Mouse (Mus musculus): ENCODE data around the gene Gm20852.
"Not testable (repeated sequence)": the region's sequence is repeated elsewhere in the genome, so short reads cannot be mapped to it uniquely, and the experiment has no call there.

Gene Gm20852

DNA sequence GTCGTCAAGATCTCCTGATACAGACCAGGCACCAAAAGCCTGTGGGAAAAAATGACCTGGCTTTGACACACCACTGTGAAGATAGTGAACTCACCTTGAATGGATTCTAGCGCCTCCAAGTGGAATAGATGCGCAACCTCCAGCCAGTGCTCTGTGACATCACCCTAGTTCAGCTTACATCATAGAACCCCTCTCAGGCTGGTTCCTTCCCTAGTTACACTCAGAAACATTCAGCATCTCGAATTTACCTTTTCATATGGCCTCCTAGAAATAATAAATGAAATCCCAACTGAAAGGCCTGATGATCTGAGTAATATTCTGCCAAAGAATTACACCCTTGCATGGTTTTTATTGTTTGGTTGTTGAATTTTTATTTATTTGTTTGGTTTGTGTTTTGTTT, at the start of gene Gm20852:
Gene Gm20852 (minus strand): TSS at position 101 of the 400 bp plus-strand sequence.
- DNase-seq, result not testable (repeated sequence)
